Mouse (Mus musculus): ENCODE measurements around the gene Rsl24d1. TPM values are rescaled to one million over a fixed set of nuclear protein-coding genes. Genes with fewer than 3 reads are reported as not detected.
"Not testable (repeated sequence)": the region's sequence is repeated elsewhere in the genome, so short reads cannot be mapped to it uniquely, and the experiment has no call there.

The Rsl24d1 gene
- polyA plus RNA-seq, 1 experiment from 2014 or later = 110 TPM

GRCm38 (mm10) chr9:73079349-73079748 lies 33.9 kb upstream of the Rsl24d1 start:
- not testable (repeated sequence) for H3K9me3 ChIP-seq (replicated peaks; ENCODE audit: control insufficient read depth, low read length); H3K4me3 ChIP-seq (ENCODE audit: low read depth, low read length); H3K9ac ChIP-seq (ENCODE audit: low read depth, low read length); H3K27ac ChIP-seq (ENCODE audit: low read depth, low read length); ATAC-seq (replicated peaks; ENCODE audit: insufficient number of reproducible peaks, low FRiP score, low TSS enrichment); H3K4me1 ChIP-seq (ENCODE audit: control insufficient read depth, insufficient read depth, low read length); H3K36me3 ChIP-seq (ENCODE audit: control insufficient read depth, insufficient read depth, low read length); H3K27me3 ChIP-seq (ENCODE audit: control insufficient read depth, insufficient read depth, low read length); H3K4me2 ChIP-seq
- WGBS (ENCODE audit: insufficient replicate concordance) = 77% methylated on average over 12 of the region's 12 CpGs

- H3K4me2 ChIP-seq = no peak overlapping the region
- no peaks in the 10 kb centered on the region for H3K4me1 ChIP-seq (ENCODE audit: control insufficient read depth, insufficient read depth, low read length)
- H3K4me3 ChIP-seq (ENCODE audit: low read depth, low read length) = no peak overlapping the region
- H3K9ac ChIP-seq (ENCODE audit: low read depth, low read length) = no peak overlapping the region
- H3K36me3 ChIP-seq (ENCODE audit: control insufficient read depth, insufficient read depth, low read length) = no peaks in the 10 kb centered on the region
- 44% methylated on average over 7 of the region's 7 CpGs for WGBS (ENCODE audit: insufficient replicate concordance)
- ATAC-seq (replicated peaks; ENCODE audit: insufficient number of reproducible peaks, low FRiP score, low TSS enrichment) = no peak
- no peaks in the 10 kb centered on the region for H3K27me3 ChIP-seq (ENCODE audit: control insufficient read depth, insufficient read depth, low read length)
- no peak overlapping the region for H3K27ac ChIP-seq (ENCODE audit: low read depth, low read length)
- H3K9me3 ChIP-seq (replicated peaks; ENCODE audit: control insufficient read depth, low read length) = no peaks in the 10 kb centered on the region
Observed at GRCm38 (mm10) chr9:73079801-73080325, 33.4 kb upstream of the Rsl24d1 start.

- WGBS (ENCODE audit: insufficient replicate concordance) = 74% methylated on average over 8 of the region's 8 CpGs
- no peak for ATAC-seq (replicated peaks; ENCODE audit: insufficient number of reproducible peaks, low FRiP score, low TSS enrichment)
- no peak overlapping the region for H3K4me3 ChIP-seq (ENCODE audit: low read depth, low read length)
Observed at GRCm38 (mm10) chr9:73082291-73083000, 30.8 kb upstream of the Rsl24d1 start.

GRCm38 (mm10) chr9:73083956-73084355 lies 29.3 kb upstream of the Rsl24d1 start:
- Histone ChIP-seq H3K9ac (ENCODE audit: low read depth, low read length) (no peak overlapping the region), H3K4me3 (ENCODE audit: low read depth, low read length) (no peak overlapping the region)
- WGBS (ENCODE audit: insufficient replicate concordance) = 63% methylated on average over 6 of the region's 6 CpGs

More at GRCm38 (mm10) chr9:73082291-73083000, 30.8 kb upstream of the Rsl24d1 start:
- Histone ChIP-seq H3K9ac (ENCODE audit: low read depth, low read length) (no peak overlapping the region), H3K4me1 (ENCODE audit: control insufficient read depth, insufficient read depth, low read length) (no peaks in the 10 kb centered on the region), H3K36me3 (ENCODE audit: control insufficient read depth, insufficient read depth, low read length) (no peaks in the 10 kb centered on the region), H3K9me3 (replicated peaks; ENCODE audit: control insufficient read depth, low read length) (no peaks in the 10 kb centered on the region), H3K4me2 (no peak overlapping the region), H3K27ac (ENCODE audit: low read depth, low read length) (no peak overlapping the region), H3K27me3 (ENCODE audit: control insufficient read depth, insufficient read depth, low read length) (no peaks in the 10 kb centered on the region)

GRCm38 (mm10) chr9:73085845-73086244 lies 27.4 kb upstream of the Rsl24d1 start:
- Histone ChIP-seq H3K4me3 (ENCODE audit: low read depth, low read length) (no peak overlapping the region), H3K4me2 (no peak overlapping the region), H3K9ac (ENCODE audit: low read depth, low read length) (no peak overlapping the region), H3K9me3 (replicated peaks; ENCODE audit: control insufficient read depth, low read length) (no peaks in the 10 kb centered on the region), H3K27ac (ENCODE audit: low read depth, low read length) (no peak overlapping the region), H3K4me1 (ENCODE audit: control insufficient read depth, insufficient read depth, low read length) (no peaks in the 10 kb centered on the region), H3K27me3 (ENCODE audit: control insufficient read depth, insufficient read depth, low read length) (no peaks in the 10 kb centered on the region), H3K36me3 (ENCODE audit: control insufficient read depth, insufficient read depth, low read length) (no peaks in the 10 kb centered on the region)
- ATAC-seq (replicated peaks; ENCODE audit: insufficient number of reproducible peaks, low FRiP score, low TSS enrichment) = no peak
- 40% methylated on average over 6 of the region's 6 CpGs for WGBS (ENCODE audit: insufficient replicate concordance)

More at GRCm38 (mm10) chr9:73083956-73084355, 29.3 kb upstream of the Rsl24d1 start:
- Histone ChIP-seq H3K27ac (ENCODE audit: low read depth, low read length) (no peak overlapping the region), H3K36me3 (ENCODE audit: control insufficient read depth, insufficient read depth, low read length) (no peaks in the 10 kb centered on the region), H3K4me1 (ENCODE audit: control insufficient read depth, insufficient read depth, low read length) (no peaks in the 10 kb centered on the region), H3K9me3 (replicated peaks; ENCODE audit: control insufficient read depth, low read length) (no peaks in the 10 kb centered on the region), H3K27me3 (ENCODE audit: control insufficient read depth, insufficient read depth, low read length) (no peaks in the 10 kb centered on the region), H3K4me2 (no peak overlapping the region)
- ATAC-seq (replicated peaks; ENCODE audit: insufficient number of reproducible peaks, low FRiP score, low TSS enrichment) = no peak

- ATAC-seq (replicated peaks; ENCODE audit: insufficient number of reproducible peaks, low FRiP score, low TSS enrichment) = no peak
- no peaks in the 10 kb centered on the region for H3K9me3 ChIP-seq (replicated peaks; ENCODE audit: control insufficient read depth, low read length)
- no peak overlapping the region for H3K4me2 ChIP-seq
- H3K36me3 ChIP-seq (ENCODE audit: control insufficient read depth, insufficient read depth, low read length) = no peaks in the 10 kb centered on the region
- no peak overlapping the region for H3K9ac ChIP-seq (ENCODE audit: low read depth, low read length)
- H3K4me1 ChIP-seq (ENCODE audit: control insufficient read depth, insufficient read depth, low read length) = no peaks in the 10 kb centered on the region
- whole genome bisulfite sequencing (ENCODE audit: insufficient replicate concordance) = 60% methylated on average over 8 of the region's 8 CpGs
- H3K4me3 ChIP-seq (ENCODE audit: low read depth, low read length) = no peak overlapping the region
- no peaks in the 10 kb centered on the region for H3K27me3 ChIP-seq (ENCODE audit: control insufficient read depth, insufficient read depth, low read length)
- H3K27ac ChIP-seq (ENCODE audit: low read depth, low read length) = no peak overlapping the region
Observed at GRCm38 (mm10) chr9:73087121-73087520, 26.1 kb upstream of the Rsl24d1 start.

- Histone ChIP-seq H3K4me3 (ENCODE audit: low read depth, low read length) (no peak overlapping the region), H3K27ac (ENCODE audit: low read depth, low read length) (no peak overlapping the region), H3K36me3 (ENCODE audit: control insufficient read depth, insufficient read depth, low read length) (no peaks in the 10 kb centered on the region), H3K4me1 (ENCODE audit: control insufficient read depth, insufficient read depth, low read length) (no peaks in the 10 kb centered on the region), H3K9me3 (replicated peaks; ENCODE audit: control insufficient read depth, low read length) (no peaks in the 10 kb centered on the region), H3K9ac (ENCODE audit: low read depth, low read length) (no peak overlapping the region), H3K27me3 (ENCODE audit: control insufficient read depth, insufficient read depth, low read length) (no peaks in the 10 kb centered on the region; the same call in 1 of the 2 replicates), H3K4me2 (no peak overlapping the region)
- WGBS (ENCODE audit: insufficient replicate concordance) = 62% methylated on average over 5 of the region's 5 CpGs
- ATAC-seq (replicated peaks; ENCODE audit: insufficient number of reproducible peaks, low FRiP score, low TSS enrichment) = no peak
Observed at GRCm38 (mm10) chr9:73087581-73087980, 25.6 kb upstream of the Rsl24d1 start.

- Histone ChIP-seq H3K27ac (ENCODE audit: low read depth, low read length) (no peak overlapping the region), H3K9ac (ENCODE audit: low read depth, low read length) (no peak overlapping the region)
- WGBS (ENCODE audit: insufficient replicate concordance) = 62% methylated on average over 16 of the region's 16 CpGs
Observed at GRCm38 (mm10) chr9:73089222-73089920, 23.9 kb upstream of the Rsl24d1 start.

More at GRCm38 (mm10) chr9:73089222-73089920, 23.9 kb upstream of the Rsl24d1 start:
- H3K27me3 ChIP-seq (ENCODE audit: control insufficient read depth, insufficient read depth, low read length) = no peaks in the 10 kb centered on the region; the same call in 1 of the 2 replicates
- H3K36me3 ChIP-seq (ENCODE audit: control insufficient read depth, insufficient read depth, low read length) = no peaks in the 10 kb centered on the region
- H3K4me3 ChIP-seq (ENCODE audit: low read depth, low read length) = no peak overlapping the region
- no peak for ATAC-seq (replicated peaks; ENCODE audit: insufficient number of reproducible peaks, low FRiP score, low TSS enrichment)
- H3K9me3 ChIP-seq (replicated peaks; ENCODE audit: control insufficient read depth, low read length) = no peaks in the 10 kb centered on the region
- no peaks in the 10 kb centered on the region for H3K4me1 ChIP-seq (ENCODE audit: control insufficient read depth, insufficient read depth, low read length)
- H3K4me2 ChIP-seq = no peak overlapping the region
